Mouse (Mus musculus): ENCODE data around the gene Gbe1. TPM values are rescaled to one million over a fixed set of nuclear protein-coding genes. Genes with fewer than 3 reads are reported as not detected.
A peak's percentile ranks its signal among the peaks of the same experiment; 100 is the strongest.

The Gbe1 gene
- 16.6 and 17.9 TPM in 2 replicates for polyA plus RNA-seq (2015; fragmentation: Nextera tagmentation; extraction: Ambion mirVana)

GRCm38 (mm10) chr16:70313886-70314577 lies at the start of gene Gbe1:
TSS of gene Gbe1 (plus strand) at chr16:70313949.
- H3K4me3 ChIP-seq, result peak within 1 kb of the TSS; percentile 86
- peak; percentile 99 for ATAC-seq (replicated peaks)
- H3K27ac ChIP-seq, result peak within 1 kb of the TSS; percentile 92
- no peaks in the 10 kb centered on the region for H3K27me3 ChIP-seq (replicated peaks)
- peak within 1 kb of the TSS; percentile 91 for H3K9ac ChIP-seq
- WGBS, result under 1% methylated on average over 81 of the region's 82 CpGs
- H3K4me2 ChIP-seq, result peak within 1 kb of the TSS; percentile 82
- peaks cover 9% of the 10 kb centered on the region; the same call in 1 of the 2 replicates for H3K4me1 ChIP-seq
- H3K9me3 ChIP-seq, result no peaks in the 10 kb centered on the region
- no peaks in the 10 kb centered on the region for H3K36me3 ChIP-seq (replicated peaks)

GRCm38 (mm10) chr16:70310691-70311090 lies 3.1 kb upstream of the Gbe1 start:
- Histone ChIP-seq H3K4me3 (no peak overlapping the region), H3K36me3 (replicated peaks) (no peaks in the 10 kb centered on the region), H3K4me1 (peaks cover 9% of the 10 kb centered on the region; the same call in 1 of the 2 replicates), H3K27ac (no peak overlapping the region), H3K4me2 (no peak overlapping the region), H3K27me3 (replicated peaks) (no peaks in the 10 kb centered on the region), H3K9ac (no peak overlapping the region), H3K9me3 (no peaks in the 10 kb centered on the region)
- 92% methylated on average over 4 of the region's 4 CpGs for WGBS
- no peak for ATAC-seq (replicated peaks)

DNA sequence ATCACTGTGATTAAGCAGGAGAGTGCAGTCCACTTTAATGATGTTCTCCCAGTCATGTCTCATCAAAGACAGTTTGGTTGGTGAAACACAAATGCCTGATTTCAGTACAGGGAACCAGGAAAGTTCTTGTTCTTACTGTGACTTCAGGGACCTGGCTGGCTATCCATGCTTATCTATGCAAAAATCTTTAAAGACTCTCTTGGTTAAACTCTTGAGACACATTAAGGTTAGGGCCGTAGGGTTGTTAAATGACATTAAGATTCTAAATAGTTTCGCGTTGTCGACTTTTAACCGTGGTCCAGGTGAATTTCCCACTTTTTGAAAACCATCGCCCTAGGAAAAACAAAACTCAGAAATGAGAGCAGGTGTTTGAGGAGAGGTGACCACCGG lies 258 bp upstream of the Gbe1 start:
- no peaks in the 10 kb centered on the region for H3K36me3 ChIP-seq (replicated peaks)
- ATAC-seq (replicated peaks), result peak; percentile 1; the same call in 1 of the 2 replicates
- peak overlapping the region; percentile 86 for H3K4me3 ChIP-seq
- peaks cover 9% of the 10 kb centered on the region; the same call in 1 of the 2 replicates for H3K4me1 ChIP-seq
- no peaks in the 10 kb centered on the region for H3K9me3 ChIP-seq
- peak overlapping the region; percentile 82 for H3K4me2 ChIP-seq
- WGBS, result 3% methylated on average over 7 of the region's 7 CpGs
- H3K9ac ChIP-seq, result peak overlapping the region; percentile 91
- H3K27ac ChIP-seq, result peak overlapping the region; percentile 92
- no peaks in the 10 kb centered on the region for H3K27me3 ChIP-seq (replicated peaks)

DNA sequence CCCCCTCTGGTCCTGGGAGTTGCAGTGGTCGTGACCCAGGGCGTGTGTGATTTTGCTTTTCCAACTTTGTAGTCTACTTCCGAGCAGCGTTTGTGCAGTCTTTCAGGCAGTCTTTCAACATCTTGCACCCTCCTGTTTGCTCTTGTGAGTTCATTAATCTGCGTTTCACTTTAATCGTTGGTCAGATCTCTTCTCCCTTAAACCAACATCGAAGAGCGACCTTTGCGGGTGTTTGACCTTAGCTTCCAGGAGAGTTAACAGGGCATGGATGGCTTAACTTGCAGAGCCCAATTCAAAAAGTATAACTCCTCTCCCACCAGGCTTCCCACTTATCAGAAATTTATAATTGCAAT lies 805 bp downstream of the Gbe1 start:
- H3K27me3 ChIP-seq (replicated peaks), result no peaks in the 10 kb centered on the region
- no peak for ATAC-seq (replicated peaks)
- 0% methylated on average over 9 of the region's 9 CpGs for WGBS

GRCm38 (mm10) chr16:70315261-70315660 lies 1.5 kb downstream of the Gbe1 start:
- Histone ChIP-seq H3K4me3 (no peak overlapping the region), H3K4me2 (no peak overlapping the region), H3K27ac (no peak overlapping the region), H3K9ac (no peak overlapping the region), H3K27me3 (replicated peaks) (no peaks in the 10 kb centered on the region), H3K36me3 (replicated peaks) (no peaks in the 10 kb centered on the region), H3K9me3 (no peaks in the 10 kb centered on the region), H3K4me1 (peaks cover 9% of the 10 kb centered on the region; the same call in 1 of the 2 replicates)
- ATAC-seq (replicated peaks), result no peak
- WGBS, result 42% methylated on average over 3 of the region's 3 CpGs

More for the DNA sequence above, 805 bp downstream of the Gbe1 start:
- Histone ChIP-seq H3K4me1 (peaks cover 9% of the 10 kb centered on the region; the same call in 1 of the 2 replicates), H3K4me2 (peak overlapping the region; percentile 82), H3K9me3 (no peaks in the 10 kb centered on the region), H3K9ac (peak overlapping the region; percentile 91), H3K27ac (peak overlapping the region; percentile 92), H3K4me3 (peak overlapping the region; percentile 86), H3K36me3 (replicated peaks) (no peaks in the 10 kb centered on the region)

DNA sequence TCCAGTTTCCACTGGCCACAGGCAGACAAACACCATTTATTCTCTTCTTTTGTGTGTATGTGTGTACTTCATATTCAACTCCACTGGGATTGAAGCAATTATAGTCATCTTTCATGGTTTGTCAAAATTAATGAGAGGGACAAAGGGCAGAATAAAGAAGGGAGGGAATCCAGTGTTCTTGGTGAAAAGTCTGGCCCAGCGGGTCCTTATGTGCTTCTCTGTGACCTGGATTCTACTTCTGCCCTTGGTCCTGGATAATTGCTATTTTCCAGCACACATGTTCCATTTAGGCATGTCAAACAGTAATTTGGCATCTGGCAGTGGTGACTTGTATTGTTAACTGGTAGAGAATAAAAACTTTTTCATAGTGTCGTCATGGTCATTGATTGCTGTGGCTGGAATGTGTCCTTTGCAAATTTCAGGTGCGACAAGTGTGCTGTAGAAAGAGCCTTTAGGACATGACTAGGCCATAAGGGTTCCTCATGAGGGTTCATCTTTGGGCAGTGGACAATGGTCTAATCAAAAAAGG lies 2.2 kb downstream of the Gbe1 start:
- peaks cover 9% of the 10 kb centered on the region; the same call in 1 of the 2 replicates for H3K4me1 ChIP-seq
- WGBS, result 52% methylated on average over 3 of the region's 3 CpGs

DNA sequence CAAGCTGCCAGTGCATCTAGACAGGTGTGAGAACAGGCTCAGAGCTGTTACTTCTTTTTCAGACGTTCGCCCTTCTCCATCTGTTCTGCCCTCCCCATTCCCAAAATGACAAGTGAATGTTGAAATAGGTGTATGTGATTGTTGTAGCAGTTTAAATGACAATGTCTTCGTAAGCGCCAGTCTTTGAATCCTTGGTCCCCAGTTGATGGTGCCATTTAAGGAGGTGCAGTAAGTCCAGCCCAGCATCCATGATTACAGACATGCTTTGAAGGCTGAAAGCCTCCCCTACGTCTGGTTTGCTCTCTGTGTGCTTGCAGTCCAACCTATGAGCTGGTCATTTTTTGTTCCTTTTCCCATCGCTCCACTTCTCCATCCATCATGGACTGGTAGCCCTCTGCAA lies 5.6 kb downstream of the Gbe1 start:
- Histone ChIP-seq H3K4me2 (no peak overlapping the region), H3K9me3 (no peaks in the 10 kb centered on the region), H3K4me3 (no peak overlapping the region), H3K27ac (no peak overlapping the region), H3K4me1 (0 out of 2 replicates have a peak, but pooled peaks cover 3% of the 10 kb centered on the region), H3K9ac (no peak overlapping the region), H3K27me3 (replicated peaks) (no peaks in the 10 kb centered on the region), H3K36me3 (replicated peaks) (no peaks in the 10 kb centered on the region)
- ATAC-seq (replicated peaks), result no peak
- WGBS, result 91% methylated on average over 6 of the region's 6 CpGs

More for the DNA sequence above, 2.2 kb downstream of the Gbe1 start:
- Histone ChIP-seq H3K9me3 (no peaks in the 10 kb centered on the region), H3K27me3 (replicated peaks) (no peaks in the 10 kb centered on the region), H3K4me3 (no peak overlapping the region), H3K9ac (no peak overlapping the region), H3K36me3 (replicated peaks) (no peaks in the 10 kb centered on the region), H3K27ac (no peak overlapping the region), H3K4me2 (no peak overlapping the region)
- no peak for ATAC-seq (replicated peaks)

GRCm38 (mm10) chr16:70320612-70321280 lies 7.0 kb downstream of the Gbe1 start:
- no peaks in the 10 kb centered on the region for H3K9me3 ChIP-seq
- no peak overlapping the region for H3K4me3 ChIP-seq
- ATAC-seq (replicated peaks), result no peak
- no peaks in the 10 kb centered on the region for H3K36me3 ChIP-seq (replicated peaks)
- H3K27ac ChIP-seq, result no peak overlapping the region
- H3K27me3 ChIP-seq (replicated peaks), result no peaks in the 10 kb centered on the region
- H3K4me2 ChIP-seq, result no peak overlapping the region
- no peak overlapping the region for H3K9ac ChIP-seq
- no peaks in the 10 kb centered on the region for H3K4me1 ChIP-seq
- 78% methylated on average over 10 of the region's 10 CpGs for WGBS

DNA sequence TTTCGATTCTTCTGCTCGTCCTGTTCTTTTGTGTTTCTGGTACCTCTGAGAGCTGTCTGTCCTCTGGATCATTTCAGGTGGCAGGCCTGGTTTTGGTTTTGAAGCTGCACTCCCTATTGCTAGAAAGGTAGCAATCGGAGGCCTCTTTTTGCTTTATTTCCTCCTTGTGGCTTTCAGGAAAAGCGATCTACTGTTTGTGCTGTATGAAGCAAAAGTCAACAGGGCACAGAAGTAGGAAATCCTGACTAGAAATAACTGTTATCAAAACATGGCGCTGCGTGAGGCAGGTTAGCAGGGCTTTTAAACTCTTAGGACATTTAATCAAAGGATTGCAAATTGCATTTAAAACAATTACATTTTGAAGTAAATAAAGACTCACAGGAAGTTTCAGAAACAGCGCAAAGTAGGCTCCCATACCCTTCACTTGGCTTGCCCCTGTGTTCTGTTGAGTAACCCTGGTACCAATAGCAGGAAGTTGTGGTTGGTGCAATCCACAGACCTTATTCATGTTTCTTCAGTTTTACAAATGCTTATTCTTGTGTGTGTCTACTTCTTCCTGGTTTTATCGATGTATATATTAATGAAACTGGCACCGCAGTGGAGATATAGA lies 12.7 kb downstream of the Gbe1 start:
- 89% methylated on average over 9 of the region's 9 CpGs for WGBS
- H3K4me1 ChIP-seq, result no peaks in the 10 kb centered on the region
- no peak for ATAC-seq (replicated peaks)

DNA sequence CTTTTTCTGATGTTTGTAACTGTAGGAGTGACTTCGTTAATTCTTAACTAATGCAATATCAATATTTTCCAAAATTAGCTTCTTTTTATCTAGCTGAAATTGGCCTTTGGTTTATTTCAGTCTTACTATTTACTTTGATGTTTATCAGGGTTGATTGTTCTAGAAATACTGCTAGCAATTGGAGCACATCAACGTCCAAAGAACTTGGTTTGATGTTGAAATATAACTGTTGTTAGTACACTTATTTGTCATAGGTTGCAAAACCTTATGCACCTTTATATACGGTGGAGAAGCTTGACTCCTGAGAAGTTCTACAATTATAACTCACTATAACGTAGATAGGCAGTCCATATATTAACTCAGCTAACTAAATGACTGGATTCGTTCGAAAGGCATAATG lies 14.8 kb downstream of the Gbe1 start:
- Histone ChIP-seq H3K36me3 (replicated peaks) (no peaks in the 10 kb centered on the region), H3K4me2 (no peak overlapping the region), H3K4me3 (no peak overlapping the region), H3K9ac (no peak overlapping the region), H3K4me1 (no peaks in the 10 kb centered on the region), H3K9me3 (no peaks in the 10 kb centered on the region), H3K27ac (no peak overlapping the region), H3K27me3 (replicated peaks) (no peaks in the 10 kb centered on the region)
- no peak for ATAC-seq (replicated peaks)
- WGBS, result 84% methylated on average over 6 of the region's 6 CpGs

More for the DNA sequence above, 12.7 kb downstream of the Gbe1 start:
- Histone ChIP-seq H3K9ac (no peak overlapping the region), H3K9me3 (no peaks in the 10 kb centered on the region), H3K4me2 (no peak overlapping the region), H3K27ac (no peak overlapping the region), H3K27me3 (replicated peaks) (no peaks in the 10 kb centered on the region), H3K4me3 (no peak overlapping the region), H3K36me3 (replicated peaks) (no peaks in the 10 kb centered on the region)

DNA sequence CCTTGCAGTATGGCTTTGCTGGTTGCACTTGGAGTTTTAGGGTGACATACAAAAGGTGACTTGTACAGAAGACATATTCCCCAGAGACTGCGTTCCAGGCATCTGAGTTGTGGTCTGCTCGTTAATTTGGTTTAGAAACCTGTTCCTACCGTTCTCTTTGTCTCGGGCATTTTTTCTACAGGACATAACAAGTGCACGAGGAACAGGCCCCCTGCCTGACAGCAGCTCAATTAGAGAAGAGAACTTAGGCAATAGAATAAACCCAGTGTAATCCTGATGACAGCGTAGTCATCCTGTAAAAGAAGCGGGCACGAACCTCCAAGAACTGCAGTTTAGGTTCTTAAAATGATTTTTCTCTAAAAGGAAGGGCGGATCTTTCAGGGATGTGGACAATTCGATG lies 15.3 kb downstream of the Gbe1 start:
- no peaks in the 10 kb centered on the region for H3K9me3 ChIP-seq
- no peaks in the 10 kb centered on the region for H3K27me3 ChIP-seq (replicated peaks)
- H3K4me2 ChIP-seq, result no peak overlapping the region
- H3K9ac ChIP-seq, result no peak overlapping the region
- ATAC-seq (replicated peaks), result no peak
- H3K27ac ChIP-seq, result no peak overlapping the region
- WGBS, result 73% methylated on average over 10 of the region's 10 CpGs
- H3K4me1 ChIP-seq, result no peaks in the 10 kb centered on the region
- no peak overlapping the region for H3K4me3 ChIP-seq
- no peaks in the 10 kb centered on the region for H3K36me3 ChIP-seq (replicated peaks)

DNA sequence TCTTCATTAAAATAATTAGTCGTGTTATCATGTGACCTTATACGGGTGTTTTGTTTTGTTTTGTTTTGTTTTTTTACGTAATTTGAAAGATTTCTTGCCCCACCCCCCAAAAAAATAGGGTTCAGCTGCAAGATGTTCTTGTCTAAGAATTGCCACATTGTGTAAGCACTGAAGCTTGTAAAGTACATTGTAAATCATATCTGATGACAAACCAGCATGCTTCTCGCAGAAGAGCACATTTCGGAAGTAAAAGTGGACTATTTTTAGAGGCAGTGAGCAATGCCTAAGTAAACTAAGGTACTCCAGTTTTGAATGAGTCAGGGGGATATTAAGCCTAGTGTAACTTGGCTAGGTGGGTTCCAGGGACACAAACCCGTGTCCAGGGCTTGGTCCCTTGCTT lies 15.7 kb downstream of the Gbe1 start:
- no peaks in the 10 kb centered on the region for H3K27me3 ChIP-seq (replicated peaks)
- 85% methylated on average over 6 of the region's 6 CpGs for WGBS
- no peaks in the 10 kb centered on the region for H3K36me3 ChIP-seq (replicated peaks)
- no peaks in the 10 kb centered on the region for H3K4me1 ChIP-seq
- no peak overlapping the region for H3K4me3 ChIP-seq
- no peak overlapping the region for H3K9ac ChIP-seq
- no peak for ATAC-seq (replicated peaks)
- no peak overlapping the region for H3K27ac ChIP-seq
- H3K9me3 ChIP-seq, result no peaks in the 10 kb centered on the region
- H3K4me2 ChIP-seq, result no peak overlapping the region

Data from midbrain, embryonic 15.5 days (tissue).